Mouse (Mus musculus): ENCODE results near the gene Chp2. TPM values are rescaled to one million over a fixed set of nuclear protein-coding genes. Genes with fewer than 3 reads are reported as not detected.
A peak's percentile ranks its signal among the peaks of the same experiment; 100 is the strongest.
"Not testable (repeated sequence)": the region's sequence is repeated elsewhere in the genome, so short reads cannot be mapped to it uniquely, and the experiment has no call there.

Chp2 gene
- polyA plus RNA-seq, 1 experiment, result 10.8 TPM

DNA sequence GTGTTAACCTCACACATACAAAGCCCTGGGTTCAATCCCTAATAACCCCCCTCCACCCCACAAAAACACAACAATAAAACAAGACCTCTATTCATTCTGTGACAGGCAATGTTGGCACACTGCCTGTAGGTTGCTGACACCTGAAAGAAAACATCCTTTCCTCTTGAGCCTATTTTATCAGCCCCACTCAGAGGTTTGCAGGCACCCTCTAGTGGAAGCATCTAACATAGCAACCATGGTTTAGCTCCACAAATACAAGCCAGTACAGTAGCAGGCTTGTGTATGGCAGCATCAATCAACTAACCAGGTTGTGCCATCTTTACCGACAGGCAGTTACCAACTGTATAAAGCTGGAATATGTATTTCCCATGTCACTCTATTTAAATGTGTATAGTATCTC is 23.0 kb downstream of the Chp2 start:
- no peak for DNase-seq (ENCODE audit: low spot score)

DNA sequence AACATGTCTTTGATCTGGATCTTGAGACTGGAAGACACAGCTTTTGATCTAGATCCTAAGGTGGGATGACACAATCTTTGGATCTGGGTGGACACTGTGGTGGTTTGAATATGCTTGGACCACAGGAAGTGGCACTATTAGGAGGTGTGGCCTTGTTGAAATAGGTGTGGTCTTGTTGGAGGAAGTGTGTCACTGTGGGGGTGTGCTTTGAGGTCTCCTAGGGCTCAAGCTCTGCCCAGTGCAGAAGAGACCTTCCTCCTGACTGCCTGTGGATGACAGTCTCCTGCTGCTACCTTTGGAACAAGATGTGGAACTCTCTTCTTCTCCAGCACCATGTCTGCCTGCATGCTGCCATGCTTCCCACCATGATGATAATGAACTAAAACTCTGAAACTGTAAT is 23.4 kb downstream of the Chp2 start:
- DNase-seq (ENCODE audit: low spot score), result not testable (repeated sequence)

DNA sequence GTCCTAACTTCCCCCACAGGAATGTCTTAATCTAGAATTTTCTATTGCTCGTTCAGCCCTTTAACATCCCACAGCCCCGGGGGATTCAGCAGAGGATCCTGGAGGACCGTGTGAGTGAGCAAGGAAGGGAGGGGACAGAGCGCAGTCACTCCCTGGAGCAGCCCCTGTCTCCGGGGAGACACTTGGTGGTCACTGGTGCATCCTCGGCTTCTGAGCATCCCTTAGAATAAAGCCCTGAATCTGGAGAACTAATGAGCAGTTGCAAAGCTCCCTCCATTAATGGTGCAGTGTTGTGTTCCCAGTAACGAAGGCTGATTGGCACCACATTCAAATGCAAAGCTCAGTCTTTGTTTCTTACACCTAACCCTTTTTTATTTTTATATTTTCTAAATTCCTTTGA is 24.9 kb downstream of the Chp2 start:
- DNase-seq (ENCODE audit: low spot score), result no peak

DNA sequence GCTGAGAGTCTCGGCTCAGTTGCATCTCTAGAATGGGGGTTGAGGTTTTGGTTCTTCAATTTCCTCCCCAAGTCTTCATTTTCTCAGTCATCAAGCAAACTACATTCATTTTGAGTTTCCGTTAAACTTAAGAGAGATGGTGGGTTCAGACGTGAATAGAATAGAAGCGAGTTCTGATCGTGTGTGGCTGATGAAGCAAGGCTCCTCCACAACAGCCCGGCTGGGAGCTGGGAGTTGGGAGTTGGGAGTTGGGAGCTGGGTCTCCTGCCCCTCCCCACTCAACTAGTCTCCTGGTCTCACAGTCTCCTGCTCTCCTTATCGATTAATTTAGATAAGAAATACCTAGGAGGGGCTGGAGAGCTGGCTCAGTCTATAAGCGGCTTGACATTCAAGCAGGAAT is 25.3 kb downstream of the Chp2 start:
- no peak for DNase-seq (ENCODE audit: low spot score)

DNA sequence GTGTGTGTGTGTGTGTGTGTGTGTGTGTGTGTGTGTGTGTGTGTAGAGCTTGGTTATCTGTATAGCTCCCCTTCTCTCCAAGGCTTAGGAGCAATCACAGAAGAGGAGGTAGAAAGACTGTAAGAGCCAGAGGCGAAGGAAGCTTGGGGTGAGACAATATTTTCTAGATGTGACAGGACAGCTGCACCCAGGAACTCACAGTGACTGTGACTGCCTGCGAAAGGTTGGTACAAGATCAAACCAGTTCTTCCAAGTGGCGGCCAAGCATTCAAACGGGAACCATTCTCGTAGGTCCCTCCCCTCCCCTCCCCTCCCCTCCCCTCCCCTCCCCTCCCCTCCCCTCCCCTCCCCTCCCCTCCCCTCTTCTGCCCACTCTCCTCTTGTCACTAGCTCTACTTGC is 26.7 kb downstream of the Chp2 start:
- no peak for DNase-seq (ENCODE audit: low spot score)

DNA sequence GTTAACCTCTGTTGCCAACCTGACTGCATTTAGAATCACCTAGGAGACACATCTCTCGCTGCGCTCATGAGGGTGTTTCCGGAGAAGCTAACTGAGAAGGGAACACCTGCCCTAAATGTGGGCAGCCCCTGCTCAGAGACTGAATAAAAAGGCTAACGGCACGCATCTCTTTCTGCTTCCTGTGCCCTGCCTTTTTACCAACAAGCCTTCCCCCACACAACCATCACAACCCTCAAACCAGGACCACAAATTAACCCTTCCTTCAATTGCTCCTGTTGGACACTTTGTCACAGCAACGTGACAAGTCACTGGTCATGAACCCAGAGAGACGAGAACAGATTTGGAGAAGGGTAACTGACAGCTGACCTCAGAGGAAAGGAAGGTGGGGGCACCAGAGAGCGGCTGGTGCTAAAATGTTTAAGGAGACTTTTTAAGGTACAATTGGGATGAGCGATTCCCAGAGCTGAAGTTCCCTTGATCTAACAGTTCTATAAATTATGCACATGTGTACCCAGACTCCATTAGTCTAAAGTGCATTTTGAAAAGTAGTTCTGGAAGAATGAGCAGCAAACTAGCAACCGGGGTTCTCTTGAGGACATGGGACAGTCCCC is 28.1 kb downstream of the Chp2 start:
- no peak for DNase-seq (ENCODE audit: low spot score)

DNA sequence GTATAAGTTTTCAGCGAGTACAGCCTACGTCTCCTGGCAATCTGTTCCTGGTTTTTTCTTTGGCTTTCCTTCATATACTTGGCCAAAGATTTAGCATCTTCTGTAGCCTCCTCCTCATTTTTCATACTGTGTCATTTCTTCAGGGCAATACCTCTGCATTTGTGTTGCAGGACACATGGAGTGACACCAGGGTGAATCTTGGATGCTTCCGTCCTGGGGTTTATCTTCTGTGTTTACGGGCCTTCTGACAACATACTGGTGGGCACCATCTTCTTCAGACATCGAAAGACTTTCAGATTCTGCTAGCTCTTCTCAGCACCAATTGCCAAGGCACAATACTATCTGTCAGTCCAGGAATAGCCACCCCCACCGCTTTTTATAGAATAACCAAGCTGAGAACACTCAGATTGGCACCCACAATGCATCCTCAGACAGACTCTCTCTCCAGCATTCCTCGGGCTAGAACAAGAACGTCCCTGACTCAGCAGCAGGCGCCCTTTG is 30.1 kb downstream of the Chp2 start:
- no peak for DNase-seq (ENCODE audit: low spot score)

DNA sequence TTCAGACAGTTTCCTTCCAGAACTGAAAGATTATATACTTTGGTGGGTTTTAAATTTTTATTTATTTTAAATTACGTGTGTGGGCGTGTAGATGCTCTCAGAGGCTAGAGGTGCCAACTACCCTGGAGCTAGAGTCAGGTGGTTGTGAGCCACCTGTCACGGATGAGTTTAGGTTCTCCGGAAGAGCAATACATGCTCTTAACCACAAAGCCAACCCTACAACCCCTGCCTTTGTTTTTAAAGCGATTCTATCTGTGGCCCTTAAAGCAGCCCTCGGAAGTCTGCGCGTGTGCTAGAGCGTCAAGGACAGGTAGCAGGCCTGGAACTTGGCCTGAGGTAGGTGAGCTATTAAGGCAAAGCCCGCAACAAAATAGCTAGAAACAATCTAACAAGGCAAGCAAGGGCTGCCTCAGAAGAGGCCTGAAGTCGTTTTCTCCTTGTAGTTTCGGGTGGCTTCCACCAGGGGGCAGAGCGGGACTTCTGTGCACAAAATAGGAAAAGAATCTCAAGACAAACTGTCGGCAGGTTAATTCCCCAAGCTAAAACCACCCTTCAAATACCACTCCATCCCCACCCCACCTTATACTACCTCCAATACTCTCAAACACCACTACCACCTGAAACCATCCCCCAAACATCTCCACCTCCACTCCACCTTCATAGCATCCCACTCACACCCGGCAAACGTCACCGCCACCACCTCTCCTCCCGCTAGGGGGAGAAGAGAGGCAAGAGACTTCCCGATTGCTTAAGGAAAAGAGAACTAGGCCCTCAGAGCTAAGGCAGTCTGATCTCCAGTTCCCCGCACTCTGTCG is 32.1 kb downstream of the Chp2 start:
- DNase-seq (ENCODE audit: low spot score), result peak; percentile 66

DNA sequence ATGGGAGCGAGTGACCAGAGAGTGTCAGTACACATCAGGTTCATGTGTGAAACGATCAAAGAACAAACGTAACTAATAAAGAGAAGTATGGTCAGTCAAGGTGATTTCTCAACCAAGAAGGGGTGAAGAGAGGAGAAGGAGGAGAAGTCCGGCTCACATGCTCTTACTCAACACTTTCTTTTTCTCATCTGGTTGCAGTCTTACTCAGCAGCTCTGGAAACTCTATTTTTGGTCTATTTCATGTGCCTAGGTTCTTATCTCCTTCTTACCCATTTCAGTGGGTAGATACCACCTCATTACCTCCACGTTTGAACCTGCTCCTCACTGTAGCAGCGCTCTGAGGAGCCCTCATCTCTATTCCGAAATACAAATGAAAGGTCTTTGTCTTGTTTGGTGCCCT is 37.4 kb downstream of the Chp2 start:
- no peak for DNase-seq (ENCODE audit: low spot score)

DNA sequence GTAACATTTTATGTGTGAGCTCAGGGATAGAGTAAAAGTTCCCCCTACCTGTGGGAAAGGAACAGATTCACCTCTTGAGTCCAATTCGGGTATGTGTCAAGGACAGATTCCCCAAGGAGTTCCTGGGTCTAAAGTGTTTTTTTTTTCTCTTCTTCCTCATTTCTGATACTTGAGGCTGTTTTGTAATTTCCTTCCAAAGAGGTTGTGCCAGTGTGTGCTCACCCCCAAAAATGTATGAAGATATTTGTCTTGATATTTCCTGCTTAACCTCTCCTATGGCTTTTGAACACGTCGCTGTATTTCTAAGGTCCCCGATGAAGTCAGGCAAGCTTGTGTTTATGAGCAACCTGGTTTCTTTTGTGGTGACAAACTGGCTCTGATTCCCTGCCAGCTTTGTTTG is 39.2 kb downstream of the Chp2 start:
- no peak for DNase-seq (ENCODE audit: low spot score)

DNA sequence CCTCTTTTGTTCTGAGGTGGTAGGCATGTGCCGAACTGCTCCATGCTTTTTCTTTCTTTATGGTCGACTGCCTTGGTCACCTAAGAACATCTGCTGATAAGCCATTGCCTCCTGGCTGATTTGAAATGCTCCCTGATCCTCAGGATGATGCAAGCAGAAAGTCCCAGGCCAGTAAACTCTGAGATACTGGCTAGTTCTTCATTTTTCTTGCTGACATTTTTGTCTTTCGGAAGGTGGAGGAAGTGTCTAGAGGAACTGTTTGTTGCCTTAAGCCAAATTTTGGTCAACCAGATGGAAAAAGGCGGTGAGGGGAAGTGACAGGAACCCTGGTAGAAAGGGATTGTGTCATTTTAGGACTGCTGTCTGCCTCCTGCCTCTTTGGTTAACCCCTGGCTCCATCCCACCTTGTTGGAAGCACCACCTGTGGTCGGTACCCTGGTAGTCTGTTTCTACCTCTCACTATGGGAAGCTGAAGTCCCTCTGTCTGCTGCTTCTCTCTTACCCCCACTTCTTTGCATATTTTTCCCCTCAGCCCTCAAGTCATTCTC is 40.8 kb downstream of the Chp2 start:
- no peak for DNase-seq (ENCODE audit: low spot score)

DNA sequence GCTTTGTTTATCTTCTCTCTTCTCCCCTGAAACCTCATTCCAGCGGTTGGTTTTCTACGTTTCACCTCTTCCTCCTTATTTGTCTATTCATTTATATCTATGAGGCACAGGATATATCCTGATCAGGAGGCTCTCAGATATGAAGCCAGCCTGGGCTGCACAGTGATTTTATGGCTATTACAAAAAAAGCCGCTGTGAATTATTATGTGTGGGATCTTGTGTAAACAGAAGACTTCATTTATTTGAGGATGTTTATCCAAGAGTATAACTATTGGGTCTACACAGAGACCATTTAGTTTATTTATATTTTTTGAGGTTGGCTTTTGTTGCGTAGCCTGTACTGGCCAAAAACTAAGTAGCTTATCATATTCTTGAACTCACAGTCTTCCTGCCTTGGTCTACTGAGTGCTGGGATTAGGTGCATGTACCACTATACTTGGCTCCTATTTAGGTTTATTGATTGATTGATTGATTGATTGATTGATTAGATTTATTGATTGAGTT is 49.7 kb downstream of the Chp2 start:
- DNase-seq (ENCODE audit: low spot score), result no peak

DNA sequence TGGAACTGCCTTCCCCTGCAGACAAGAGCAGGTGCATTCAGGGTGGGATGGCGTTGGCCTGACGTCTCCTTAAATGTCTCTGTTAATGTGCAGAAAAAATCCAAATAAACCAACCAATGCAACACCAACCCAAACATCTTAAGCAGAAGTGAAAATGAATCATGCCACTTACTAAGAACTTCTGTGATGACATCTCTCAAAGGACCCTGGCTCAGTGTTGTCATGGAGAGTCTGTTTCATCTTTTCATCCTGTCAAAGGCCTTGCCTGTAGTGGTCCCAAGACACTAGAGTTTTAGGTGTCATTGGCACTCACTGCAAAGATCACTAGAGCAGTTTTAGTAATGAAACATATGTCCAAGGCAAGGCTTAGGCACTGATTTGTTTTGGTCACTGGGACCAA is 53.0 kb downstream of the Chp2 start:
- DNase-seq (ENCODE audit: low spot score), result no peak

Other genes with a start within 250 kb of the Chp2 start
- gene Cog7, start 237.8 kb upstream of the Chp2 start, polyA plus RNA-seq (2012; rRNA removed), result 21.8 and 23.7 TPM in 2 replicates
- 62.1 and 62.7 TPM in 2 replicates for gene Gga2, start 198.3 kb upstream of the Chp2 start, polyA plus RNA-seq (2012; rRNA removed)
- 25.0 and 29.8 TPM in 2 replicates for gene Ubfd1, start 152.3 kb upstream of the Chp2 start, polyA plus RNA-seq (2012; rRNA removed)
- 9.6 and 10.8 TPM in 2 replicates for gene Ears2, start 152.2 kb upstream of the Chp2 start, polyA plus RNA-seq (2012; rRNA removed)
- 139 and 155 TPM in 2 replicates for gene Ndufab1, start 117.6 kb upstream of the Chp2 start, polyA plus RNA-seq (2012; rRNA removed)
- 2.1 and 2.4 TPM in 2 replicates for gene Palb2, start 86.5 kb upstream of the Chp2 start, polyA plus RNA-seq (2012; rRNA removed)
- 71.2 and 84.0 TPM in 2 replicates for gene Dctn5, start 86.5 kb upstream of the Chp2 start, polyA plus RNA-seq (2012; rRNA removed)
- gene Plk1, start 60.1 kb upstream of the Chp2 start, polyA plus RNA-seq (2012; rRNA removed), result 2.0 and 3.0 TPM in 2 replicates
- gene Ern2, start 33.3 kb upstream of the Chp2 start, polyA plus RNA-seq (2012; rRNA removed), result 1.4 and 1.5 TPM in 2 replicates
- gene Prkcb, start 69.3 kb downstream of the Chp2 start, polyA plus RNA-seq (2012; rRNA removed), result 121 and 158 TPM in 2 replicates